Mouse (Mus musculus): ENCODE results near the gene Slc18a2. TPM values are rescaled to one million over a fixed set of nuclear protein-coding genes. Genes with fewer than 3 reads are reported as not detected.
A peak's percentile ranks its signal among the peaks of the same experiment; 100 is the strongest.

Gene Slc18a2
- polyA plus RNA-seq, 1 experiment from 2014 or later = 1.9 TPM

DNA sequence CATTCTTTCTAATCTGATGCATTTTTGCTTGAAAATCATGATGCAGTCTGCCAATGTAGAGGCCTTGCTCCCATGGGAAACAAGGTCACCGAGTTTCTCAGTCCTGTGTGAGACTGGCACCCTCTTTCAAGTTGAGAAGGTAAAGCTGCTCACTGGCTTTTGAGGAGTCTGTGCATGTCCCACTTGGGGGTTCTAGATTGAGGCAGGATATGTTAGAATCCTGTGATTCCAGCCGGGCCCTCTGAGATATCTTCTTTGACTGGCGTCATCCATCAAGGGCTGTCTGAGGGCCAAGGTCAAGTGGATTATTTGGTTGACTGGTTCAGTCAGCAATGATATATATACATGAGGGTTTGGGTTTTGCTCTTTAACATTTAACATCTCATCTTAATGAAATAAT, 21.3 kb downstream of the Slc18a2 start:
- no peak overlapping the region for H3K4me2 ChIP-seq (ENCODE audit: low read depth, low read length)
- no peak for ATAC-seq
- no peak overlapping the region for H3K9ac ChIP-seq (replicated peaks)
- WGBS (ENCODE audit: insufficient replicate concordance) = 75% methylated on average over 3 of the region's 3 CpGs
- H3K36me3 ChIP-seq (replicated peaks; ENCODE audit: insufficient read depth, low read length) = no peaks in the 10 kb centered on the region
- H3K27ac ChIP-seq (ENCODE audit: low read depth) = no peak overlapping the region
- H3K4me3 ChIP-seq (ENCODE audit: low read depth, low read length) = no peak overlapping the region
- H3K9me3 ChIP-seq (ENCODE audit: low read length) = 0 out of 2 replicates have a peak, but pooled peaks cover 6% of the 10 kb centered on the region
- no peaks in the 10 kb centered on the region for H3K27me3 ChIP-seq (ENCODE audit: insufficient read depth, low read length)
- no peaks in the 10 kb centered on the region for H3K4me1 ChIP-seq (ENCODE audit: insufficient read depth)
- TF ChIP-seq EP300 (IDR thresholded peaks at IDR 0.05; ENCODE audit: low read depth) (no peak), CTCF (IDR thresholded peaks at IDR 0.05; ENCODE audit: low read depth) (no peak)
- no peak for DNase-seq

DNA sequence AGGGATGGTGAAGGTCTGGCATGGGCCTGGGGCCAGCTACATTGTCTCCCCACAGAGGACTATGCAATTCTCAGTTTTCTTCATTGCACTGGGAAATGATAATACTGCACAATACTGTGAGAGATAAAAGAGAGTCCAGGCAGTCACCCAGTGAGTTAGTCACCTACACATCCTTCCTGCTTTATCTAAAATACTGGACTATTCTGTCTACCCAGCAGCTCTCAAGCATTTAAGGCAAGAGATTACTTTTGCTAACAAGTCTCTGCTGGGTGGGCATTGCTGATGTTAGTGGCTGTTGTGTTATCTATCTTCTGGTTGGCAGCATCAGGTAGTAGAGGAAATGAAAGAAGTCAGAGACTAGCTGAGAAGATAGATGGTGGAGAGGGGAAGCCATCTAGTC, 28.3 kb downstream of the Slc18a2 start:
- Histone ChIP-seq H3K27me3 (ENCODE audit: insufficient read depth, low read length) (no peaks in the 10 kb centered on the region), H3K4me1 (ENCODE audit: insufficient read depth) (no peaks in the 10 kb centered on the region), H3K4me2 (ENCODE audit: low read depth, low read length) (no peak overlapping the region), H3K36me3 (replicated peaks; ENCODE audit: insufficient read depth, low read length) (no peaks in the 10 kb centered on the region), H3K4me3 (ENCODE audit: low read depth, low read length) (no peak overlapping the region), H3K27ac (ENCODE audit: low read depth) (no peak overlapping the region), H3K9ac (replicated peaks) (no peak overlapping the region), H3K9me3 (ENCODE audit: low read length) (no peaks in the 10 kb centered on the region)
- DNase-seq (no peak), ATAC-seq (no peak)
- TF ChIP-seq EP300 (IDR thresholded peaks at IDR 0.05; ENCODE audit: low read depth) (no peak), CTCF (IDR thresholded peaks at IDR 0.05; ENCODE audit: low read depth) (no peak)

DNA sequence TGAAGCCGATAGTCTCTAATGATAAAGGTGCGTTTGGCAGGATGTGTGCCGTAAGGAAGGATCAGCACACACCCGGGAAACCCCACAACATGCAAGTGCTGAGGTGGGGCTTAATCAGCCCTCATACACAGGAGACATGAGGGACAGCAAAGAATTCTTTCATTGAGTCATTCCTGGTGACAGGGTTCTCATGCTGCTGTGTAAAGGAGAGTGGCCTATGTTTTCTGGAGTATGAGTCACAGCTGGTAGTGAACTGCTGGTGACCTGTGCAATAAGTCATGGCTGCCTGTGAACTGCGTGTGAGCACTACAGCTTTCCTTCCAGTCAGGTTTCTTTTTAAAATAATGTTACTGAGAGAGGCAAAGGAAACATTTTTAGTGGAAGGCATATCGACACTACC, 29.1 kb downstream of the Slc18a2 start:
- H3K9me3 ChIP-seq (ENCODE audit: low read length) = no peaks in the 10 kb centered on the region
- WGBS (ENCODE audit: insufficient replicate concordance) = 83% methylated on average over 6 of the region's 6 CpGs
- no peaks in the 10 kb centered on the region for H3K4me1 ChIP-seq (ENCODE audit: insufficient read depth)
- H3K27me3 ChIP-seq (ENCODE audit: insufficient read depth, low read length) = no peaks in the 10 kb centered on the region
- no peak for TF ChIP-seq CTCF (IDR thresholded peaks at IDR 0.05; ENCODE audit: low read depth)
- no peak for TF ChIP-seq EP300 (IDR thresholded peaks at IDR 0.05; ENCODE audit: low read depth)
- H3K36me3 ChIP-seq (replicated peaks; ENCODE audit: insufficient read depth, low read length) = no peaks in the 10 kb centered on the region
- H3K9ac ChIP-seq (replicated peaks) = no peak overlapping the region
- no peak for DNase-seq
- H3K27ac ChIP-seq (ENCODE audit: low read depth) = no peak overlapping the region
- ATAC-seq = no peak
- no peak overlapping the region for H3K4me2 ChIP-seq (ENCODE audit: low read depth, low read length)
- no peak overlapping the region for H3K4me3 ChIP-seq (ENCODE audit: low read depth, low read length)

DNA sequence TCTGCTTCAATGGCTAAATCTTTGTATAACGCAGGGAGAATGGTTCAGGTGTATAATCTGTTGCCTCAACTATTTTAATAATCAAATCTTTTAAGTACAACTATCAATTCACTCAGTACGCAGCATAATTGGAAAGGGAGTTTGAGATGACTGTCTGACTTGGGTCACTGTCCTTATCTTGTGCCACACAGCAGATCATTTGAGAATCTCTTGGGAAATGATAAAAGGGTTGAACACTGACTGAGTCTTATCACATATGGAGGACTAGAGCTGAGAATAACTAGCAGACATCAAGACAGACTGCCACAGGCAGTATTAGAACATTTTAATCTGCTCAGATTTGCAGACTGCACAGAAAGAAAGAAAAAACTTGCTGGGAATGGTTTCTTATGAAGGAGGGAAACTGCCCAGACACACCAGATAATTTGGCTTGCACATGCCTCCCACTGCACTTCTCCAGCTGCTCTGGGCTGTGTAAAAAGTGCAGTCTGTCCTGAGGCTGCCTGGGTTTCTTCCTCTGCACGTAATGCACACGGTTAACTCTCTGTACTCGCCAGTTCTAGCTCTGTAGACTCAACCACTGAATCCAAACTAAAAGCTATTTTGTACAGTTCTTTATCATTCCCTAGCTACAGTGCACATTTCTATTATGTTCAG, 31.6 kb downstream of the Slc18a2 start:
- Histone ChIP-seq H3K4me1 (ENCODE audit: insufficient read depth) (no peaks in the 10 kb centered on the region), H3K4me3 (ENCODE audit: low read depth, low read length) (no peak overlapping the region), H3K9me3 (ENCODE audit: low read length) (no peaks in the 10 kb centered on the region), H3K27ac (ENCODE audit: low read depth) (no peak overlapping the region), H3K9ac (replicated peaks) (no peak overlapping the region), H3K36me3 (replicated peaks; ENCODE audit: insufficient read depth, low read length) (0 out of 2 replicates have a peak, but pooled peaks cover 6% of the 10 kb centered on the region), H3K27me3 (ENCODE audit: insufficient read depth, low read length) (no peaks in the 10 kb centered on the region), H3K4me2 (ENCODE audit: low read depth, low read length) (no peak overlapping the region)
- 79% methylated on average over 5 of the region's 5 CpGs for WGBS (ENCODE audit: insufficient replicate concordance)
- DNase-seq (no peak), ATAC-seq (no peak)
- no peak for TF ChIP-seq CTCF (IDR thresholded peaks at IDR 0.05; ENCODE audit: low read depth)
- TF ChIP-seq EP300 (IDR thresholded peaks at IDR 0.05; ENCODE audit: low read depth) = no peak

DNA sequence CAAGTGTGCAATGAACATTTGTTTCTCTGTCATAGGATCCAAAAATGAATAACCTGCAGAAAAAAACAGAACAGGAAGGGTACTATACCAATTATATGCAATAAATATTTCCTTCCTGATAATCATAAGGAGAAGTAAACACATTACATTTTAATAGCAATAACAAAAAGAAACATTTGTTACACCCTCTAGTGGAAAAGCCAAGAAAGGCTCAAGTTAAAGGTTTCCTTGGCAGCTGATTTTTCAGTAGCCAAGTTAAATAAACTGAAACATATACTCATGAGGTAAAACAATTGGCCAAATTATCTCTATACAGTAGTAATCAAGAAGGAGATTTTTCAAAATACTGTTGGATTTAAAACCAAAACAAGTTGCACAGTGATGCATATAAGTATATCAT, 54.6 kb downstream of the Slc18a2 start:
- ATAC-seq (no peak), DNase-seq (no peak)
- H3K4me1 ChIP-seq (ENCODE audit: insufficient read depth) = no peaks in the 10 kb centered on the region
- H3K4me3 ChIP-seq (ENCODE audit: low read depth, low read length) = no peak overlapping the region
- no peak overlapping the region for H3K27ac ChIP-seq (ENCODE audit: low read depth)
- TF ChIP-seq EP300 (IDR thresholded peaks at IDR 0.05; ENCODE audit: low read depth) (no peak), CTCF (IDR thresholded peaks at IDR 0.05; ENCODE audit: low read depth) (peak; percentile 20; the same call in 1 of the 2 replicates)
- no peak overlapping the region for H3K9ac ChIP-seq (replicated peaks)
- H3K4me2 ChIP-seq (ENCODE audit: low read depth, low read length) = no peak overlapping the region
- H3K27me3 ChIP-seq (ENCODE audit: insufficient read depth, low read length) = no peaks in the 10 kb centered on the region
- H3K9me3 ChIP-seq (ENCODE audit: low read length) = no peaks in the 10 kb centered on the region
- peaks cover 12% of the 10 kb centered on the region; the same call in 1 of the 2 replicates for H3K36me3 ChIP-seq (replicated peaks; ENCODE audit: insufficient read depth, low read length)

DNA sequence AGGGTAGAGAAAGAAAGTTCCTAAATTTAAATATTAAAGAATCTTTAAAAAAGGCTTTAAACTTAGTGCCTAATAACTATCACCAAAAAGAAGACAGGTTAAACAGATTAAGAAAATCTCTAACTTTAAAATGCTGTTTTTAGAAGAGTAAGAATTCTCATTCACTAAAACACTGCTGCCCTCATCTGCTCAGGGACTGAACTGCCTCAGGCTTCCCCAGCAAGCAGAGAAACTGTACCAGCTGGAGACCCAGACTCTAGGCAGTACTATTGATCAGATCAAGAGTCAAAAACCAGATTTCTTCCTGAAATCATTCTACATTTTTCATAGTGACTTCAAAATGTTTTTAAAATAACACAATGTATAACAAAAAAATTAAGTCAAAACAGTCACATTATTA, 55.9 kb downstream of the Slc18a2 start:
- Histone ChIP-seq H3K4me1 (ENCODE audit: insufficient read depth) (no peaks in the 10 kb centered on the region), H3K4me3 (ENCODE audit: low read depth, low read length) (no peak overlapping the region), H3K9ac (replicated peaks) (no peak overlapping the region), H3K36me3 (replicated peaks; ENCODE audit: insufficient read depth, low read length) (peaks cover 10% of the 10 kb centered on the region; the same call in 1 of the 2 replicates), H3K9me3 (ENCODE audit: low read length) (no peaks in the 10 kb centered on the region), H3K27me3 (ENCODE audit: insufficient read depth, low read length) (no peaks in the 10 kb centered on the region), H3K4me2 (ENCODE audit: low read depth, low read length) (no peak overlapping the region), H3K27ac (ENCODE audit: low read depth) (no peak overlapping the region)
- TF ChIP-seq CTCF (IDR thresholded peaks at IDR 0.05; ENCODE audit: low read depth) (peak; percentile 52), EP300 (IDR thresholded peaks at IDR 0.05; ENCODE audit: low read depth) (no peak)
- ATAC-seq (no peak), DNase-seq (no peak)

DNA sequence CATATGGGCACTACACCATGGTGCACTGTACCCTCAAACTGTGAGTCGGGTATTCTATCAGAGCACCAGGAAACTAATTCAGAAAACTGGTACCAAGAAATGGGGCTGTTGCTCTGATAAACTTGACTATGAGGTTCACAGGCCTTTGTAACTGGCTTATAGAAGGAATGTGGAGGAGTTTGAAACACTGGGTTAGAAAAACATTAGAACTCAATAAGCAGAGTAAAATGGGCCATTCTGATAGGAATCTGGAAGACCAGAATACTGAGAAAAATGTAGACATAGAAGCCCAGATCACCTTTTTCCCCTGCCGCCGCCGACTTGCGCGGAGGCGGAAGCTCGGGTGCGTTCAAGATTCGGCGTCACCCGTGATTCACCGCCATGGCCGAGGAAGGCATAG, 61.3 kb downstream of the Slc18a2 start, which contains the start of gene Rps12-ps3:
TSS of gene Rps12-ps3 (plus strand) at position 301 of the 400 bp plus-strand sequence.
- no peak for DNase-seq
- no peaks in the 10 kb centered on the region for H3K27me3 ChIP-seq (ENCODE audit: insufficient read depth, low read length)
- H3K4me2 ChIP-seq (ENCODE audit: low read depth, low read length) = no peak within 1 kb of the TSS
- no peaks in the 10 kb centered on the region for H3K9me3 ChIP-seq (ENCODE audit: low read length)
- TF ChIP-seq CTCF (IDR thresholded peaks at IDR 0.05; ENCODE audit: low read depth) = no peak
- TF ChIP-seq EP300 (IDR thresholded peaks at IDR 0.05; ENCODE audit: low read depth) = no peak
- H3K4me1 ChIP-seq (ENCODE audit: insufficient read depth) = no peaks in the 10 kb centered on the region
- no peak for ATAC-seq
- no peak within 1 kb of the TSS for H3K9ac ChIP-seq (replicated peaks)
- H3K4me3 ChIP-seq (ENCODE audit: low read depth, low read length) = no peak within 1 kb of the TSS
- H3K36me3 ChIP-seq (replicated peaks; ENCODE audit: insufficient read depth, low read length) = peaks cover 18% of the 10 kb centered on the region
- WGBS (ENCODE audit: insufficient replicate concordance) = 92% methylated on average over 11 of the region's 14 CpGs
- H3K27ac ChIP-seq (ENCODE audit: low read depth) = no peak within 1 kb of the TSS

Measured in liver, postnatal 0 days (tissue).